Mouse (Mus musculus): ENCODE data around the gene Gpr87. TPM values are rescaled to one million over a fixed set of nuclear protein-coding genes. Genes with fewer than 3 reads are reported as not detected.

The Gpr87 gene
- total and polyA plus RNA-seq, 3 experiments, result not detected

DNA sequence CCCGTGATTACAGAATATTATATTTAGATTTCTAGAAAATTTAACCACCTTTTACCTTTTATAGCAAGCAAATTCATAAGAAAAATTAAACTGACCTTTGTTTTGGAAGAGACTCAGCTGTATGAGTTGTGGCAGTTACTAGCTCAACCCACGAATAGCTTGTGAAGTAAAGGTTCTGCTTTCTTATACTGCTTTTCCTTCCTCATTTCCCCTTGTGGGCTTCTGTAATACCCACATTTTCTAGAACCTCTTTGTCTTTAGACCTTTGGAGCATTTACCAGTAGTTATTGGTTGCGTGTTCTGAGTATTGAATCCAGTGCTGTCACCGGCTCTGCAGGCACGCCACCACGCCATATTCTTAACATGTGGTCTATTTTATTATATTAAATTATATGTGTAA is 15.8 kb upstream of the Gpr87 start, which contains the start of gene P2ry13:
TSS of gene P2ry13 (minus strand) at position 156 of the 400 bp plus-strand sequence.
- intact Hi-C loops (cut with DNase I), result no loop called here
- 88% methylated on average over 6 of the region's 6 CpGs for WGBS

DNA sequence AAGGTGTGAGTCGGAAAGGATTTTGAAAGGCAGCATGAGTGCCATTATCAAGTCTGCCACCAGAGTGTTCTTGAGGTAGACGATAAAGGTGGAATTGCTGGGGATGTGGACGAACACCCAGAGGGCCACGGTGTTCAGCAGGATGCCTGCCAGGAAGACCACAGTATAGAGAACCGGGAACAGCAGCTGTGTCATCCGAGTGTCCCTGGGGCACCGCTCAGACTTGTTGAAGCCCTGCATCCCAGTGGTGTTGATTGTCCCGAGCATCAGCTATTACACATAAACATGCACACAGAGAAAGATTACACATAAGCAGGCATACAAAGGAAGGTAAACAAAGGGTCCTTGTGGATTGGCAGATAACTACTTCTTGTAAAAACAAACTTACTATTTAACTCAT is 15.2 kb upstream of the Gpr87 start:
- intact Hi-C loops (cut with DNase I), result no loop called here
- H3K4me1 ChIP-seq (ENCODE audit: control insufficient read depth, insufficient read depth, low read length), result no peaks in the 10 kb centered on the region; the same call in 1 of the 2 replicates
- H3K27ac ChIP-seq, result no peak overlapping the region
- no peak overlapping the region for H3K4me3 ChIP-seq
- TF ChIP-seq POLR2A (IDR thresholded peaks at IDR 0.05; ENCODE audit: insufficient read depth, low read depth, low read length), result no peak
- TF ChIP-seq EP300 (IDR thresholded peaks at IDR 0.05; ENCODE audit: insufficient read depth, low read depth, low read length), result no peak
- TF ChIP-seq CTCF (IDR thresholded peaks at IDR 0.05), result no peak
- no peaks in the 10 kb centered on the region for H3K36me3 ChIP-seq (ENCODE audit: control insufficient read depth, insufficient read depth, low read length)
- no peaks in the 10 kb centered on the region for H3K27me3 ChIP-seq (ENCODE audit: control insufficient read depth, insufficient read depth, low read length)
- H3K79me2 ChIP-seq (replicated peaks; ENCODE audit: control insufficient read depth, insufficient read depth, low read length), result no peaks in the 10 kb centered on the region
- H3K9ac ChIP-seq (ENCODE audit: low read depth, low read length), result no peak overlapping the region
- no peak for DNase-seq
- 44% methylated on average over 8 of the region's 8 CpGs for WGBS

More for the DNA sequence above, 15.8 kb upstream of the Gpr87 start, which contains the start of gene P2ry13:
- 0 out of 2 replicates have a peak within 1 kb of the TSS, but pooled peaks have one; percentile 2 for H3K4me3 ChIP-seq
- no peaks in the 10 kb centered on the region; the same call in 1 of the 2 replicates for H3K4me1 ChIP-seq (ENCODE audit: control insufficient read depth, insufficient read depth, low read length)
- H3K36me3 ChIP-seq (ENCODE audit: control insufficient read depth, insufficient read depth, low read length), result no peaks in the 10 kb centered on the region
- DNase-seq, result no peak
- no peaks in the 10 kb centered on the region for H3K27me3 ChIP-seq (ENCODE audit: control insufficient read depth, insufficient read depth, low read length)
- H3K9ac ChIP-seq (ENCODE audit: low read depth, low read length), result no peak within 1 kb of the TSS
- no peaks in the 10 kb centered on the region for H3K79me2 ChIP-seq (replicated peaks; ENCODE audit: control insufficient read depth, insufficient read depth, low read length)
- TF ChIP-seq CTCF (IDR thresholded peaks at IDR 0.05), result no peak
- TF ChIP-seq POLR2A (IDR thresholded peaks at IDR 0.05; ENCODE audit: insufficient read depth, low read depth, low read length), result no peak
- TF ChIP-seq EP300 (IDR thresholded peaks at IDR 0.05; ENCODE audit: insufficient read depth, low read depth, low read length), result no peak
- H3K27ac ChIP-seq, result no peak within 1 kb of the TSS

DNA sequence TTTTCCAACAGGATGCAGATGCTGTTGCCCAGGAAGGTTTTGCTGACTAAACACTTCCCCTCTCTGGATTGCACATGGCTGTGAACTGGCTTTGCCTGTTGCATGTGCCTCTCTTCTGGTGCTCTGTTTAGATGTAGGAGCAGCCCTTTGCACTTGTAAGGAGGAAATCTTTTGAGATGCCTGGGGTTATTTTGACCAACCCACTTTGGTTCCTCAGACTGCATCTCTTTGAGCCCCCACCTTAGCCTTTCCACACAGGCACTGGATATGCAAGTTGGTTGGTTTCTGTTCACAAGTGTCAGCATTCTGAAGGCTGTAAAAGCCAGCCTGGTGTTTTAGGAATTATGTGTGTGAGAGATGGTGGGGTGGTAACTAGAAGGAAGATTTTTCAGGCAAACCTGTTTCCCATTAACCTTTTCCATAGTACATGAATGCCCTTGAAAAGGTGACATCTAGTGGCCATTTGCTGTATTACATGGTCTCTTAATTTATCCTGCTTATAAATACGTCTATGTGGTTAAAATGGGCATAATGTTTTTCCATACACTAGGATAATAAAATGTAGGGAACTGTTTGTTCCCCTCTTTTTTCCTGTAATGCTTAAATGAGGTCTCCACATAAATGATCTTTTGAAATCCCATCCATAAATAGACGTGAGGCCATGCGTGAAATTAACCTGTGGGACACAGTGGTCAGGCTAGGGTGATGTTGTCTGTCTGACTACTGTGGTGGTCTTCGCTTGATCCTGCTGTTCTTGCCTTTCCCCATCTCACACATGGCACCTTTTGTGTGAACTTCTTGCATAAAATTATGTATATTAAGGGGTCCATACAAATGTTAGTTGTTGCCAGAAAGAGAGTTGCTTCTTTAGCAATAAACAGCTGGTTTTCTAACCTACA is 14.0 kb upstream of the Gpr87 start:
- intact Hi-C loops (cut with DNase I), result loop anchor here (2.0 to 5.0 kb wide), 3 partner anchors 37 to 130 kb away; no protein-coding TSS in a partner anchor
- no peak overlapping the region for H3K9ac ChIP-seq (ENCODE audit: low read depth, low read length)
- DNase-seq, result no peak
- no peak overlapping the region for H3K27ac ChIP-seq
- no peaks in the 10 kb centered on the region for H3K79me2 ChIP-seq (replicated peaks; ENCODE audit: control insufficient read depth, insufficient read depth, low read length)
- no peaks in the 10 kb centered on the region; the same call in none of the 2 replicates for H3K4me1 ChIP-seq (ENCODE audit: control insufficient read depth, insufficient read depth, low read length)
- no peaks in the 10 kb centered on the region for H3K36me3 ChIP-seq (ENCODE audit: control insufficient read depth, insufficient read depth, low read length)
- WGBS, result 66% methylated on average over 4 of the region's 4 CpGs
- peak; percentile 94 for TF ChIP-seq CTCF (IDR thresholded peaks at IDR 0.05)
- no peak for TF ChIP-seq POLR2A (IDR thresholded peaks at IDR 0.05; ENCODE audit: insufficient read depth, low read depth, low read length)
- no peaks in the 10 kb centered on the region for H3K27me3 ChIP-seq (ENCODE audit: control insufficient read depth, insufficient read depth, low read length)
- H3K4me3 ChIP-seq, result no peak overlapping the region

DNA sequence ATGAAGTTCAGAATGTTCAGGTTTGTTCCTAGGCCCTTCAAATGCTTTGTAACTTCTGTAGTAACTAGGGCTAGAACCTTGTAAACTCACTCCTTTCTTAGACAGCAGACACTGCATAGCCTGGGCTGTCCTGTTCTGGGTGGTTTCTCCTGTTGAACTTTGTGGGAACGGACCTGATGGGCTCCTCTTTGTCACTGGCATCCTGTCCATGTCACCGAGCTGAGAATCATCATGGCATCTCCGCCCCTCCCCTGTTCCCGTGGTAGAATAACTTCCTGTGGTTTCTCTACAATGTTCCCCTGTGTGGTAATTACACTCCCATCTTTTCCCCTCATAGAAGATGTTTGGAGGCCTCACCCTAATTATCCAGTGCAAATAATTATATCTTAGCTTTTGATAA is 11.0 kb upstream of the Gpr87 start:
- Histone ChIP-seq H3K9ac (ENCODE audit: low read depth, low read length) (no peak overlapping the region), H3K4me3 (no peak overlapping the region), H3K36me3 (ENCODE audit: control insufficient read depth, insufficient read depth, low read length) (no peaks in the 10 kb centered on the region), H3K79me2 (replicated peaks; ENCODE audit: control insufficient read depth, insufficient read depth, low read length) (no peaks in the 10 kb centered on the region), H3K27ac (no peak overlapping the region), H3K4me1 (ENCODE audit: control insufficient read depth, insufficient read depth, low read length) (no peaks in the 10 kb centered on the region; the same call in none of the 2 replicates), H3K27me3 (ENCODE audit: control insufficient read depth, insufficient read depth, low read length) (no peaks in the 10 kb centered on the region)
- WGBS, result 50% methylated on average over 4 of the region's 4 CpGs
- DNase-seq, result no peak
- TF ChIP-seq EP300 (IDR thresholded peaks at IDR 0.05; ENCODE audit: insufficient read depth, low read depth, low read length), result no peak
- no peak for TF ChIP-seq CTCF (IDR thresholded peaks at IDR 0.05)
- TF ChIP-seq POLR2A (IDR thresholded peaks at IDR 0.05; ENCODE audit: insufficient read depth, low read depth, low read length), result no peak
- intact Hi-C loops (cut with DNase I), result loop anchor here (5.0 kb wide), 1 partner anchor 34 kb away; no protein-coding TSS in a partner anchor

DNA sequence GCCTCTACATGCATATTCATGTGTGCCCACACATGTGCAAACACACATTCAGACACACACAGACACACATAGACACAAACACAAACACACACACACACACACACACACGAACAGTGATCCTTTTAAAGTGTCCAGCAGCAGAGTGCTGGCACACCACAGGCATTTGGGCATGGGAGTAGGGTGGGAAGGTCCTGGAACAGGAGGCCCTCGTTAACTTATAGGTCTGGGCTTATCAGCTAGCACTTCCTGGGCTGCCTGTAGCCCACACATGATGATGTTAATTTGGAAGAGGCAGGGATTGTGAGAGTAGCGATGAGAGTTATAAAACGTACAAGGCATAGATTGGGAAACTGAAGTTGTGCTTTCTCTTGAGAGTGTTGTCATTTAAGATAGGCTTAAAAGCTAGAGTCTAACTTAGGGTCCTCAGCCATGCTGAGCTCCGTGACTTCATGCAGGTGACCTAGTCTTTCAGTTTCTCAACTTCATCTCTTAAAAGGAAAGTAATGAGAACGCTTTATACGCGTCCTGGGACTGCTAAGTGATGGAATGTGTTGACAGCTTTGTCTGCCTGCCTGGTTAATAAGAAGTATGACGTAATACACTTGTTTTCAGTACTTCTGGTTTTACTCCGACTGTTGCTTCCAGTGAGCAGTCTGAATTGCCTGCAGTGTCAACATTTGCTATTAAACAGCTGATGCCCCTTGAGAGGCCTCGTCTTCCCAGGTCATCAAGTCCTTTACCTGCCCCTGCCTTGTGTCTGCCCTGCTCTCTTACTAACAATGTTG is 10.0 kb upstream of the Gpr87 start:
- no peak overlapping the region for H3K4me3 ChIP-seq
- 41% methylated on average over 11 of the region's 11 CpGs for WGBS
- no peaks in the 10 kb centered on the region for H3K27me3 ChIP-seq (ENCODE audit: control insufficient read depth, insufficient read depth, low read length)
- DNase-seq, result no peak
- no peak for TF ChIP-seq CTCF (IDR thresholded peaks at IDR 0.05)
- TF ChIP-seq POLR2A (IDR thresholded peaks at IDR 0.05; ENCODE audit: insufficient read depth, low read depth, low read length), result no peak
- TF ChIP-seq EP300 (IDR thresholded peaks at IDR 0.05; ENCODE audit: insufficient read depth, low read depth, low read length), result no peak
- no peaks in the 10 kb centered on the region; the same call in none of the 2 replicates for H3K4me1 ChIP-seq (ENCODE audit: control insufficient read depth, insufficient read depth, low read length)
- H3K79me2 ChIP-seq (replicated peaks; ENCODE audit: control insufficient read depth, insufficient read depth, low read length), result no peaks in the 10 kb centered on the region
- no peak overlapping the region for H3K27ac ChIP-seq
- H3K36me3 ChIP-seq (ENCODE audit: control insufficient read depth, insufficient read depth, low read length), result no peaks in the 10 kb centered on the region
- H3K9ac ChIP-seq (ENCODE audit: low read depth, low read length), result no peak overlapping the region
- intact Hi-C loops (cut with DNase I), result loop anchor here (5.0 kb wide), 1 partner anchor 33 kb away; no protein-coding TSS in a partner anchor

All from heart, adult 2 months (tissue).